Mouse (Mus musculus) kidney, embryonic 16.5 days (tissue): ENCODE results near the gene Rhno1. TPM values are rescaled to one million over a fixed set of nuclear protein-coding genes. Genes with fewer than 3 reads are reported as not detected.

Experiments used
- ATAC-seq: fragments of 200-750 bp; cut with Nextera tagmentation; 2 replicates; pipeline ENCODE4 v1.8.0; 2017; ENCODE audit warnings: moderate TSS enrichment; ENCODE audit not compliant: low FRiP score, low TSS enrichment
- H3K27ac ChIP-seq: fragments of 300-500 bp; sonication (generic); 2 replicates; pipeline ENCODE4 v1.5.1; 2014; ENCODE audit warnings: low read length
- H3K27me3 ChIP-seq: fragments of 300-500 bp; sonication (generic); 2 replicates; pipeline ENCODE4 v1.6.1; 2014; ENCODE audit warnings: low read length, control low read depth, mixed read lengths; ENCODE audit not compliant: insufficient read depth
- H3K36me3 ChIP-seq: fragments of 300-500 bp; sonication (generic); 2 replicates; pipeline ENCODE4 v1.6.1; 2014; ENCODE audit warnings: low read length, control low read depth, mixed read lengths; ENCODE audit not compliant: insufficient read depth
- H3K4me1 ChIP-seq: fragments of 300-500 bp; sonication (generic); 2 replicates; pipeline ENCODE4 v1.6.1; 2014; ENCODE audit warnings: low read length, control low read depth, mixed read lengths; ENCODE audit not compliant: insufficient read depth
- H3K4me2 ChIP-seq: fragments of 300-500 bp; sonication (generic); replicated peaks from 2 replicates; pipeline ENCODE4 v1.6.1; 2014; ENCODE audit warnings: low read depth, low read length
- H3K4me3 ChIP-seq: fragments of 300-500 bp; sonication (generic); 2 replicates; pipeline ENCODE4 v1.5.1; 2014; ENCODE audit warnings: mild to moderate bottlenecking, low read length
- H3K9ac ChIP-seq: fragments of 300-500 bp; sonication (generic); replicated peaks from 2 replicates; pipeline ENCODE4 v1.6.1; 2014; ENCODE audit warnings: low read length
- H3K9me3 ChIP-seq: fragments of 300-500 bp; sonication (generic); 2 replicates; pipeline ENCODE4 v1.6.1; 2016; ENCODE audit warnings: low read length, control low read depth
- WGBS: fragments of 180-500 bp; shearing (Covaris S2); extraction: QIAGEN DNeasy Blood & Tissue Kit; methylation state at CpG from one replicate; pipeline ENCODE4 v1.1.7; 2014; 5-methylcytosine and 5-hydroxymethylcytosine counted together
- polyA plus RNA-seq: library from polyadenylated mRNA; unstranded; fragments of >200 nt; fragmentation: Nextera tagmentation; extraction: Ambion mirVana; gene quantifications from 2 replicates; pipeline ENCODE4 v1.2.1, GENCODE M21; 2015

Gene Rhno1
- polyA plus RNA-seq, 1 experiment from 2014 or later, result 121 TPM

DNA sequence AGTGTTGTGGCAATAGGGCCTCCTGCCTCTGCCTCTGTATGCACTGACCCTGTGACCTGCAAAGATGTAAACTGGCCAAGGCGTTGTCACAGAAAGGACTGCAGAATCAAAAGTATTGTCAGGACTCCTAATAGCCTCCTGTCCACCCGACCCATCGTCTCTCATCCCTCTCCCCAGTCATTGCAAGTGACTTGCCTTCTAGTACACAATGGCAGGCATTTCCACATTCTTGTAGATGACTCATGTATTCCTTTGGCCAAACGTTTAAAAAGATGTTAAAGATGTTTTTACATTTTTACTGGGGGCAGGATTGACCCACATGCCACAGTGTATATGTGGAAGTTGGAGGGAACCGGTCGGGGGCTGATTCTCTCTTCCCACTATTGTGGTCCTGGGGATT lies 2.0 kb upstream of the Rhno1 start:
- Histone ChIP-seq H3K27ac (no peak overlapping the region), H3K4me3 (no peak overlapping the region), H3K4me2 (no peak overlapping the region), H3K9ac (no peak overlapping the region), H3K36me3 (peaks cover 32% of the 10 kb centered on the region), H3K4me1 (peaks cover 28% of the 10 kb centered on the region), H3K27me3 (no peaks in the 10 kb centered on the region), H3K9me3 (no peaks in the 10 kb centered on the region)
- ATAC-seq, result no peak
- WGBS, result 78% methylated on average over 6 of the region's 6 CpGs

DNA sequence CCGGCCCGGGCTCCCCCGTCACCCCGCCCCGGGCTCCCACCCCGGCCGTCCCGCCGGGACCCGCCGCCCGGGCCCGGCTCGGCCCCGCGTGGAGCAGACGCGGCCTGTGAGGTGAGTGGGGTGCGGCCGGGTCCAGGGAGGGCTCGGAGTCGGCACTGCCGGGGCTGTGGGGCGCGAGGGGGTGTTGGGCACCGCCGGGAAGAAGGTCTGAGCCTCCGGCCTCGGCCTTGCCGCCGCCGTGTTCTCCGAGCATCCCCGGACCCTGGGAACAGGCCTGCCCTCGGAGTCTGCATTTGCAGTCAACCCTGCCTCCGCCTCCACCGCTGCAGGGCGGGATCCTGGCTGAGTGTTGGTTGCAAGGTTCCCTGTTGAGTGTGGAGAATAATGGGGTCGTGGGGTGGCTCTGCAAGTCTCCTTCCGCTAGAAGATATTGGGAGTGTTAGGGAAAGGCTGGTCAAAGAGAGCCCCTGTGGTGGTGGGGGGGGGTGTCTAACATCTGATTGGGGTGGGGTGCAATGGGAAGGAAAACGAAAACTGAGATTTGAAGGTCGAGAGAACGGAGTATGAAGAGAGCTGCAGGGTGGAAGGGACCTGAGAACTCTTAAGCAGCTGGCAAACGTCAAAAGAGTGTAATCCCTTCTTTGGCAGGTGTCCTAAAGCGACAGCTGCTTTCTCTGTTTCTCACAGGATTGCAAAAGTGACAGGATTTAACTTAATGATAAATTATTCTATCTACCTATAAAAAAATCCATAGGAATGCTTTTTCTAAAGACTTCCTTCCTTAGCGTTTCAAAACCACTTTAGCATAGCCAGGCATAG lies 505 bp upstream of the Rhno1 start:
- Histone ChIP-seq H3K4me1 (peaks cover 28% of the 10 kb centered on the region), H3K27ac (peak overlapping the region; percentile 93), H3K4me3 (peak overlapping the region; percentile 81), H3K36me3 (peaks cover 30% of the 10 kb centered on the region), H3K27me3 (no peaks in the 10 kb centered on the region), H3K4me2 (peak overlapping the region; percentile 79), H3K9me3 (no peaks in the 10 kb centered on the region), H3K9ac (peak overlapping the region; percentile 85)
- ATAC-seq, result peak; percentile 74
- WGBS, result under 1% methylated on average over 41 of the region's 46 CpGs

DNA sequence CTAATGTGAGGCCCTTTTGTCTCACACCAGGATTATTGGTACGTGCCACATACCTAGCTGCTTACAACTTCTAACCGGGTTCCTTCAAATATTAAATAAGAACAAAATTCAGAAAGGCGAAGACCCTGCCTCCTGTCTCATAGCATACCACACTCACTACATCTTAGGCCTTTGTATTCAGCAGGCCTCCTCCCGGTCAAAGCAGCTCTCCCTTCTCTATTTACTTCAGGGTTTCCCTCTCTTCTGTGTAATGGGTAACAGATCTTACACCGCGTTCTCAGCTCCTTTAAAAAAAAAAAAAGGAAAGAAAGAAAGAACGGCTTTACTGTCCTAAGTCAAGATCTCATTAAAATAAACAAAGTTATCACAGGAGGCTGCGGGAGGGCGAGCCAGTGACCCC lies 810 bp downstream of the Rhno1 start:
- H3K27ac ChIP-seq, result peak overlapping the region; percentile 93
- no peak for ATAC-seq
- peak overlapping the region; percentile 79 for H3K4me2 ChIP-seq
- H3K9me3 ChIP-seq, result no peaks in the 10 kb centered on the region
- H3K36me3 ChIP-seq, result peaks cover 31% of the 10 kb centered on the region
- peak overlapping the region; percentile 81 for H3K4me3 ChIP-seq
- peaks cover 28% of the 10 kb centered on the region for H3K4me1 ChIP-seq
- 18% methylated on average over 9 of the region's 9 CpGs for WGBS
- no peaks in the 10 kb centered on the region for H3K27me3 ChIP-seq
- peak overlapping the region; percentile 85 for H3K9ac ChIP-seq

- Histone ChIP-seq H3K4me2 (no peak overlapping the region), H3K27me3 (no peaks in the 10 kb centered on the region), H3K4me3 (no peak overlapping the region), H3K4me1 (peaks cover 38% of the 10 kb centered on the region), H3K36me3 (peaks cover 25% of the 10 kb centered on the region), H3K9ac (no peak overlapping the region), H3K27ac (no peak overlapping the region), H3K9me3 (no peaks in the 10 kb centered on the region)
- ATAC-seq, result no peak
- 22% methylated on average over 2 of the region's 2 CpGs for WGBS
Observed at GRCm38 (mm10) chr6:128358999-128359398, 3.7 kb downstream of the Rhno1 start.

- H3K9ac ChIP-seq, result peak within 1 kb of the TSS; percentile 82
- under 1% methylated on average over 35 of the region's 42 CpGs for WGBS
- H3K4me2 ChIP-seq, result peak within 1 kb of the TSS; percentile 84
- ATAC-seq, result peak; percentile 98
- no peaks in the 10 kb centered on the region for H3K27me3 ChIP-seq
- no peaks in the 10 kb centered on the region for H3K9me3 ChIP-seq
- peaks cover 26% of the 10 kb centered on the region for H3K36me3 ChIP-seq
- H3K27ac ChIP-seq, result peak within 1 kb of the TSS; percentile 89
- H3K4me1 ChIP-seq, result peaks cover 23% of the 10 kb centered on the region
- H3K4me3 ChIP-seq, result peak within 1 kb of the TSS; percentile 85
Observed at GRCm38 (mm10) chr6:128355726-128356416, 6.8 kb downstream of the Rhno1 start, which contains the start of gene Tulp3. Gene Tulp3 (minus strand): TSS chr6:128355851.

DNA sequence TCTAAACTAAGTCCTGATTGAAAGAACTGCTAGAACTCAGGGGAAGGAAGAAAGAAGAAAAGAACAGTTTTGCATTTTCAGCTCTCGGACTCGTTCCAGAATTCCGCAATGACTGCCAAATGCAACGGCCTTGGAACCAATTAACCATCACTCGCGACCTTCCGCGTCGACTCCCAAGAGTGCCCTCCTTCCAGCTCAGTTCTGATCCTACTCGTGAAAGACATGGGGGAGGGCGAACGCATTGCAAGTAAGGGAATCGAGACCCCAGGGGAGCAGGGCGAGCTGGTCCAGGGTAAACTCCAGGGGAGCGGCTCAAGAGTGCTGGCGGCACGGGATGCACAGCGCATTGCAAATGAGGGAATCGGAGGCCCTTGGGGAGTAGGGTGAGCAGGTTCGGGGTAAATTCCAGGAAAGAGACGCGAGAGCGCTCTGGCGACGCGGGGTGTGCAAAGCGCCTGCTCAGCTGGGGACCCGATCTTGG lies 7.5 kb downstream of the Rhno1 start:
- H3K4me2 ChIP-seq, result peak overlapping the region; percentile 84
- H3K9me3 ChIP-seq, result no peaks in the 10 kb centered on the region
- WGBS, result under 1% methylated on average over 24 of the region's 28 CpGs
- peak; percentile 62 for ATAC-seq
- H3K9ac ChIP-seq, result peak overlapping the region; percentile 82
- H3K36me3 ChIP-seq, result peaks cover 31% of the 10 kb centered on the region
- H3K4me1 ChIP-seq, result peaks cover 20% of the 10 kb centered on the region
- H3K27me3 ChIP-seq, result no peaks in the 10 kb centered on the region
- H3K4me3 ChIP-seq, result peak overlapping the region; percentile 85
- H3K27ac ChIP-seq, result peak overlapping the region; percentile 89

- Histone ChIP-seq H3K9ac (no peak overlapping the region), H3K27ac (peak overlapping the region; percentile 17; the same call in 1 of the 2 replicates), H3K27me3 (no peaks in the 10 kb centered on the region), H3K4me2 (peak overlapping the region; percentile 84), H3K36me3 (peaks cover 31% of the 10 kb centered on the region), H3K4me1 (peaks cover 20% of the 10 kb centered on the region), H3K4me3 (peak overlapping the region; percentile 85; the same call in 1 of the 2 replicates), H3K9me3 (no peaks in the 10 kb centered on the region)
- 41% methylated on average over 3 of the region's 3 CpGs for WGBS
- no peak for ATAC-seq
Observed at GRCm38 (mm10) chr6:128354140-128354539, 8.6 kb downstream of the Rhno1 start.

GRCm38 (mm10) chr6:128349711-128350110 lies 13.0 kb downstream of the Rhno1 start:
- no peaks in the 10 kb centered on the region for H3K9me3 ChIP-seq
- peak overlapping the region; percentile 35; the same call in 1 of the 2 replicates for H3K27ac ChIP-seq
- H3K4me3 ChIP-seq, result no peak overlapping the region
- H3K9ac ChIP-seq, result 0 out of 2 replicates have a peak overlapping the region, but pooled peaks have one; percentile 6
- H3K4me2 ChIP-seq, result no peak overlapping the region
- 46% methylated on average over 7 of the region's 7 CpGs for WGBS
- no peak for ATAC-seq
- H3K36me3 ChIP-seq, result peaks cover 6% of the 10 kb centered on the region
- peaks cover 11% of the 10 kb centered on the region for H3K4me1 ChIP-seq
- H3K27me3 ChIP-seq, result no peaks in the 10 kb centered on the region

GRCm38 (mm10) chr6:128346782-128347181 lies 15.9 kb downstream of the Rhno1 start:
- H3K9ac ChIP-seq, result no peak overlapping the region
- H3K36me3 ChIP-seq, result peaks cover 13% of the 10 kb centered on the region
- H3K4me1 ChIP-seq, result 0 out of 2 replicates have a peak, but pooled peaks cover 5% of the 10 kb centered on the region
- H3K4me3 ChIP-seq, result no peak overlapping the region
- peak overlapping the region; percentile 2; the same call in 1 of the 2 replicates for H3K27ac ChIP-seq
- H3K9me3 ChIP-seq, result no peaks in the 10 kb centered on the region
- WGBS, result 78% methylated on average over 6 of the region's 6 CpGs
- H3K27me3 ChIP-seq, result no peaks in the 10 kb centered on the region
- no peak overlapping the region for H3K4me2 ChIP-seq
- ATAC-seq, result no peak
